Mouse (Mus musculus) ES-E14 (cell line): ENCODE data around the gene Ethe1. TPM values are rescaled to one million over a fixed set of nuclear protein-coding genes. Genes with fewer than 3 reads are reported as not detected.

Experiments
- DNase-seq: peaks from one replicate; pipeline ENCODE4 v3.0.0-alpha.2; 2013; ENCODE audit warnings: low read depth, low spot score
- H3K27ac ChIP-seq: 2 replicates; pipeline ENCODE4 v1.5.1; 2012; ENCODE audit warnings: low read depth, mild to moderate bottlenecking, low read length, moderate library complexity, mixed read lengths; ENCODE audit not compliant: poor library complexity, insufficient read depth, severe bottlenecking
- H3K36me3 ChIP-seq: 2 replicates; pipeline ENCODE4 v1.6.1; 2012; ENCODE audit warnings: mild to moderate bottlenecking, low read length, moderate library complexity, mixed read lengths; ENCODE audit not compliant: control insufficient read depth, poor library complexity, insufficient read depth, severe bottlenecking
- H3K4me1 ChIP-seq, 2 experiments: fragments of 150-350 bp in 1 of 2; sonication (generic) in 1 of 2; 2 replicates each; pipeline ENCODE4 v1.6.1; 2012; ENCODE audit warnings: low read length in 2 of 2, mild to moderate bottlenecking in 1 of 2, mixed read lengths in 1 of 2; ENCODE audit not compliant: control insufficient read depth in 2 of 2, insufficient read depth in 2 of 2, poor library complexity in 1 of 2
- H3K4me3 ChIP-seq, 2 experiments: fragments of 150-350 bp in 1 of 2; sonication (generic) in 1 of 2; 2 replicates each; pipeline ENCODE4 v1.5.1; 2012; ENCODE audit warnings: low read length in 2 of 2, low read depth in 1 of 2, mild to moderate bottlenecking in 1 of 2, mixed read lengths in 1 of 2; ENCODE audit not compliant: insufficient read depth in 1 of 2, poor library complexity in 1 of 2, severe bottlenecking in 1 of 2
- H3K9ac ChIP-seq: 2 replicates; pipeline ENCODE4 v1.6.1; 2012; ENCODE audit warnings: low read depth, mild to moderate bottlenecking, low read length, mixed read lengths; ENCODE audit not compliant: poor library complexity, insufficient read depth, severe bottlenecking
- H3K9me3 ChIP-seq: fragments of 150-350 bp; sonication (generic); 2 replicates; pipeline ENCODE4 v1.6.1; 2012; ENCODE audit warnings: low read depth, mild to moderate bottlenecking, low read length; ENCODE audit not compliant: control insufficient read depth, insufficient read depth
- CHD2 ChIP-seq: IDR thresholded peaks from 2 replicates; pipeline ENCODE4 v1.6.1; 2014; ENCODE audit warnings: mild to moderate bottlenecking, low read depth, low read length, inconsistent platforms
- HCFC1 ChIP-seq: IDR thresholded peaks from 2 replicates; pipeline ENCODE4 v1.6.1; 2012; ENCODE audit warnings: low read length, inconsistent platforms, borderline replicate concordance; ENCODE audit not compliant: insufficient read depth
- MAFK ChIP-seq: IDR thresholded peaks from 2 replicates; pipeline ENCODE4 v1.6.1; 2014; ENCODE audit warnings: mild to moderate bottlenecking, low read depth, low read length, inconsistent platforms; ENCODE audit not compliant: insufficient read depth
- ZC3H11A ChIP-seq: IDR thresholded peaks from 2 replicates; pipeline ENCODE4 v1.6.1; 2012; ENCODE audit warnings: low read depth, mild to moderate bottlenecking, inconsistent platforms, low read length, borderline replicate concordance
- ZNF384 ChIP-seq: IDR thresholded peaks from 2 replicates; pipeline ENCODE4 v1.6.1; 2012; ENCODE audit warnings: low read depth, low read length, inconsistent platforms
- in situ Hi-C, 2 experiments: fragments of 600-800 bp; cut with MboI; formaldehyde crosslinking; loops; one replicate each; pipeline ENCODE4 v1.15.1; 2025; ENCODE audit warnings: low sequenced_read_pairs in 2 of 2, inconsistent platforms in 1 of 2; ENCODE audit not compliant: unreplicated experiment in 2 of 2
- total RNA-seq: library from RNA; depleted of rRNA; stranded (reverse); fragments of 300-350 nt; gene quantifications from 2 replicates; pipeline ENCODE4 v1.2.3, GENCODE M21; 2012

Gene Ethe1
- total RNA-seq, 1 experiment, result 14.7 TPM

DNA sequence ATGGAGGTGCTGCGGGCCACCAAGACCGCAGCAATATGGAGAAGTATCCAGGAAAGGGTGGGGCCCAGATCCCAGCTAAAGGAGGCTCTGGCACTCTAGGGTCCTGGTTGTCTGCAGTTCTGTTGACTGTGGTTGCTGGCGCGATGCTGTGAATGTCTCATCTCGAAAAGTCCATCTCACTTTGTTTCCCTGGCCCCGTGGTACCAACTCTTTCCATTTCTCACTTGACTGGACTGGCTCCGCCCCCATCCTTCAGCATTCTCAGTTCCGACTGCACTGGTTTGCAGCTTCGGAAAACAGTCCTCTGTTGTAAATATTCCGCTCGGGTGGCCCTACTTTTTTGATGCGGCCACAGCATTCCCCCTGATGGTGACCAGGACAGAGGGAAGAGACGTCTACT, 53.1 kb downstream of the Ethe1 start:
- TF ChIP-seq ZNF384 (no peak), MAFK (no peak), CHD2 (no peak), ZC3H11A (no peak), HCFC1 (no peak)
- H3K27ac ChIP-seq, result no peak overlapping the region
- no peaks in the 10 kb centered on the region for H3K36me3 ChIP-seq
- H3K4me3 ChIP-seq, result no peak overlapping the region
- peaks cover 0 to 12% of the 10 kb centered on the region in 2 experiments; a peak in 2 of 4 replicates for H3K4me1 ChIP-seq
- in situ Hi-C loops, result no loop called here
- no peak overlapping the region for H3K9ac ChIP-seq
- no peak for DNase-seq
- no peaks in the 10 kb centered on the region for H3K9me3 ChIP-seq

- Histone ChIP-seq H3K9me3 (no peaks in the 10 kb centered on the region), H3K9ac (no peak overlapping the region), H3K4me3 (no peak overlapping the region), H3K4me1 (peaks cover 0 to 6% of the 10 kb centered on the region in 2 experiments; a peak in 2 of 4 replicates), H3K27ac (no peak overlapping the region), H3K36me3 (no peaks in the 10 kb centered on the region)
- in situ Hi-C loops, result no loop called here
- TF ChIP-seq HCFC1 (no peak), CHD2 (no peak), MAFK (no peak), ZC3H11A (no peak), ZNF384 (no peak)
- DNase-seq, result no peak
Measured at GRCm38 (mm10) chr7:24642491-24642890, 55.1 kb downstream of the Ethe1 start.

DNA sequence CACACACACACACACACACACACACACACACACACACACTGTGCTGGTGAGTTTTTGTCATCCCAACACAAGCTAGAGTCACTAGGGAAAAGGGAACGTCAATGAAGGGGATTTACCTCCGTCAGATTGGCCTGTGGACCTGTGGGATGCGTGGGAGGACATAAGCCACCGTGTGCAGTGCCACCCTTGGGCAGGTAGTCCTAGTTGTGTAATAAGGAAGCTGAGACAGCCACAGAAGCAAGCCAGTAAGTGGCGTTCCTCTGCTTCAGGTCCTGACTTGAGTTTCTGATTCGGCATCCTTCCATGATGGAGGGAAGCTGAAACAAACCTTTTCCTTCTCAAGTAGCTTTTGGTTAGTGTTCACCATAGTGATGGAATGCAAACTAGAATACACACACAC, 57.1 kb downstream of the Ethe1 start:
- TF ChIP-seq HCFC1, result no peak
- TF ChIP-seq ZC3H11A, result no peak
- TF ChIP-seq ZNF384, result no peak
- TF ChIP-seq CHD2, result no peak
- no peak for TF ChIP-seq MAFK
- H3K9me3 ChIP-seq, result no peaks in the 10 kb centered on the region
- no peaks in the 10 kb centered on the region for H3K4me1 ChIP-seq
- no peak overlapping the region for H3K9ac ChIP-seq
- H3K4me3 ChIP-seq, result no peak overlapping the region
- no peak overlapping the region for H3K27ac ChIP-seq
- in situ Hi-C loops, result no loop called here
- H3K36me3 ChIP-seq, result no peaks in the 10 kb centered on the region
- no peak for DNase-seq

DNA sequence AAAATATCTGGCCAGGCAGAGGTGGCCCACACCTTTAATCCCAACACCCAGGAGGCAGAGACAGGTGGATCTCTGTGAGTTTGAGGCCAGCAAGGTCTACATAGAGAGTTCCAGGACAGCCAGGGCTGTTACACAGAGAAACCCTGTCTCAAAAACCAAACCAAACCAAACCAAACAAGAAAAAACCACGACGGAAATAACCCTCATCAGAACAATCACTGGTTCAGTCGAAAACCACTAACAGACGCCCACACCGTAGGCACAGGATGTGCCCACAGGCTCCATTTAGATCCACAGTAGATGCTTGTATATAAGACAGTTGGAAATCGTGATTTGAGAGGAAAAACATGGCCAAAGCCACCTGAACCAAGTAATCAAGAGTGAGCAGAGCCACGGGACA, 57.7 kb downstream of the Ethe1 start:
- no peak overlapping the region for H3K9ac ChIP-seq
- in situ Hi-C loops, result no loop called here
- DNase-seq, result no peak
- H3K4me1 ChIP-seq, result no peaks in the 10 kb centered on the region
- TF ChIP-seq CHD2 (no peak), HCFC1 (no peak), ZC3H11A (no peak), MAFK (no peak), ZNF384 (no peak)
- no peaks in the 10 kb centered on the region for H3K9me3 ChIP-seq
- no peak overlapping the region for H3K4me3 ChIP-seq
- no peak overlapping the region for H3K27ac ChIP-seq
- H3K36me3 ChIP-seq, result no peaks in the 10 kb centered on the region

GRCm38 (mm10) chr7:24646486-24646885, 59.1 kb downstream of the Ethe1 start:
- no peaks in the 10 kb centered on the region for H3K36me3 ChIP-seq
- in situ Hi-C loops, result no loop called here
- H3K4me3 ChIP-seq, result no peak overlapping the region
- 0 out of 4 replicates have a peak, but pooled peaks cover 0 to 2% of the 10 kb centered on the region in 2 experiments for H3K4me1 ChIP-seq
- H3K9me3 ChIP-seq, result no peaks in the 10 kb centered on the region
- no peak overlapping the region for H3K9ac ChIP-seq
- TF ChIP-seq ZNF384 (no peak), CHD2 (no peak), ZC3H11A (no peak), HCFC1 (no peak), MAFK (no peak)
- no peak for DNase-seq
- H3K27ac ChIP-seq, result no peak overlapping the region
